Mouse (Mus musculus): ENCODE measurements at regions not wholly inside any gene's neighbourhood (a gene's known extent, or its start where the extent isn't known, plus 50 kb on each side); places are given as distances from the start of the nearest gene placed in this dataset.

GRCm38 (mm10) chr13:37619841-37620725, 158.1 kb upstream of the Rreb1 start:
- DNase-seq (ENCODE audit: low spot score) = no peak
- no peaks in the 10 kb centered on the region for H3K36me3 ChIP-seq (ENCODE audit: control insufficient read depth, insufficient read depth, low read length)
- H3K4me1 ChIP-seq (ENCODE audit: control insufficient read depth, insufficient read depth, low read length) = no peaks in the 10 kb centered on the region
- no peaks in the 10 kb centered on the region for H3K27me3 ChIP-seq (replicated peaks; ENCODE audit: control insufficient read depth, insufficient read depth, low read length)
- H3K4me2 ChIP-seq (ENCODE audit: low read length) = no peak overlapping the region
- no peaks in the 10 kb centered on the region for H3K9me3 ChIP-seq (replicated peaks; ENCODE audit: control insufficient read depth, low read length)
- ATAC-seq = 0 out of 2 replicates have a peak, but pooled peaks have one; percentile 26
- no peak overlapping the region for H3K9ac ChIP-seq (ENCODE audit: low read length)
- H3K27ac ChIP-seq (ENCODE audit: low read depth, low read length) = no peak overlapping the region
- no peak overlapping the region for H3K4me3 ChIP-seq (ENCODE audit: low read depth, low read length)
- WGBS = 69% methylated on average over 11 of the region's 11 CpGs

- 93% methylated on average over 5 of the region's 5 CpGs for WGBS
- no peak overlapping the region for H3K9ac ChIP-seq (ENCODE audit: low read length)
- no peaks in the 10 kb centered on the region for H3K9me3 ChIP-seq (replicated peaks; ENCODE audit: control insufficient read depth, low read length)
- no peaks in the 10 kb centered on the region for H3K36me3 ChIP-seq (ENCODE audit: control insufficient read depth, insufficient read depth, low read length)
- DNase-seq (ENCODE audit: low spot score) (no peak), ATAC-seq (no peak)
- H3K4me3 ChIP-seq (ENCODE audit: low read depth, low read length) = no peak overlapping the region
- no peaks in the 10 kb centered on the region for H3K4me1 ChIP-seq (ENCODE audit: control insufficient read depth, insufficient read depth, low read length)
- no peaks in the 10 kb centered on the region for H3K27me3 ChIP-seq (replicated peaks; ENCODE audit: control insufficient read depth, insufficient read depth, low read length)
- no peak overlapping the region for H3K4me2 ChIP-seq (ENCODE audit: low read length)
- no peak overlapping the region for H3K27ac ChIP-seq (ENCODE audit: low read depth, low read length)
Measured at GRCm38 (mm10) chr13:37621319-37622050, 156.7 kb upstream of the Rreb1 start.

- Histone ChIP-seq H3K36me3 (ENCODE audit: control insufficient read depth, insufficient read depth, low read length) (no peaks in the 10 kb centered on the region), H3K4me1 (ENCODE audit: control insufficient read depth, insufficient read depth, low read length) (no peaks in the 10 kb centered on the region), H3K9ac (ENCODE audit: low read length) (no peak overlapping the region), H3K4me3 (ENCODE audit: low read depth, low read length) (no peak overlapping the region), H3K9me3 (replicated peaks; ENCODE audit: control insufficient read depth, low read length) (no peaks in the 10 kb centered on the region), H3K4me2 (ENCODE audit: low read length) (no peak overlapping the region), H3K27me3 (replicated peaks; ENCODE audit: control insufficient read depth, insufficient read depth, low read length) (no peaks in the 10 kb centered on the region), H3K27ac (ENCODE audit: low read depth, low read length) (no peak overlapping the region)
- ATAC-seq (no peak), DNase-seq (ENCODE audit: low spot score) (no peak)
- WGBS = 74% methylated on average over 6 of the region's 6 CpGs
Measured at GRCm38 (mm10) chr13:37622366-37623088, 155.7 kb upstream of the Rreb1 start.

- 26% methylated on average over 1 of the region's 1 CpGs for WGBS
- H3K27me3 ChIP-seq (replicated peaks; ENCODE audit: control insufficient read depth, insufficient read depth, low read length) = no peaks in the 10 kb centered on the region
- no peak overlapping the region for H3K27ac ChIP-seq (ENCODE audit: low read depth, low read length)
- ATAC-seq (no peak), DNase-seq (ENCODE audit: low spot score) (no peak)
- no peak overlapping the region for H3K4me2 ChIP-seq (ENCODE audit: low read length)
- H3K4me1 ChIP-seq (ENCODE audit: control insufficient read depth, insufficient read depth, low read length) = no peaks in the 10 kb centered on the region
- H3K9me3 ChIP-seq (replicated peaks; ENCODE audit: control insufficient read depth, low read length) = no peaks in the 10 kb centered on the region
- no peak overlapping the region for H3K4me3 ChIP-seq (ENCODE audit: low read depth, low read length)
- H3K9ac ChIP-seq (ENCODE audit: low read length) = no peak overlapping the region
- H3K36me3 ChIP-seq (ENCODE audit: control insufficient read depth, insufficient read depth, low read length) = no peaks in the 10 kb centered on the region
Measured at GRCm38 (mm10) chr13:37624741-37625140, 153.5 kb upstream of the Rreb1 start.

GRCm38 (mm10) chr13:37625532-37626235, 152.5 kb upstream of the Rreb1 start:
- H3K36me3 ChIP-seq (ENCODE audit: control insufficient read depth, insufficient read depth, low read length) = no peaks in the 10 kb centered on the region
- H3K9ac ChIP-seq (ENCODE audit: low read length) = no peak overlapping the region
- no peak overlapping the region for H3K4me3 ChIP-seq (ENCODE audit: low read depth, low read length)
- H3K27ac ChIP-seq (ENCODE audit: low read depth, low read length) = no peak overlapping the region
- no peaks in the 10 kb centered on the region for H3K9me3 ChIP-seq (replicated peaks; ENCODE audit: control insufficient read depth, low read length)
- H3K4me1 ChIP-seq (ENCODE audit: control insufficient read depth, insufficient read depth, low read length) = no peaks in the 10 kb centered on the region
- DNase-seq (ENCODE audit: low spot score) = no peak
- WGBS = 88% methylated on average over 13 of the region's 13 CpGs
- no peaks in the 10 kb centered on the region for H3K27me3 ChIP-seq (replicated peaks; ENCODE audit: control insufficient read depth, insufficient read depth, low read length)
- no peak overlapping the region for H3K4me2 ChIP-seq (ENCODE audit: low read length)
- ATAC-seq = no peak

- no peak for ATAC-seq
- H3K4me1 ChIP-seq (ENCODE audit: control insufficient read depth, insufficient read depth, low read length) = no peaks in the 10 kb centered on the region
- H3K36me3 ChIP-seq (ENCODE audit: control insufficient read depth, insufficient read depth, low read length) = no peaks in the 10 kb centered on the region
- H3K4me2 ChIP-seq (ENCODE audit: low read length) = no peak overlapping the region
- H3K9me3 ChIP-seq (replicated peaks; ENCODE audit: control insufficient read depth, low read length) = no peaks in the 10 kb centered on the region
- DNase-seq (ENCODE audit: low spot score) = no peak
- H3K27me3 ChIP-seq (replicated peaks; ENCODE audit: control insufficient read depth, insufficient read depth, low read length) = no peaks in the 10 kb centered on the region
- no peak overlapping the region for H3K27ac ChIP-seq (ENCODE audit: low read depth, low read length)
- WGBS = 67% methylated on average over 16 of the region's 16 CpGs
- H3K9ac ChIP-seq (ENCODE audit: low read length) = no peak overlapping the region
- H3K4me3 ChIP-seq (ENCODE audit: low read depth, low read length) = no peak overlapping the region
Measured at GRCm38 (mm10) chr13:37628391-37629270, 149.6 kb upstream of the Rreb1 start.

- Histone ChIP-seq H3K4me3 (ENCODE audit: low read depth, low read length) (no peak overlapping the region), H3K9me3 (replicated peaks; ENCODE audit: control insufficient read depth, low read length) (no peaks in the 10 kb centered on the region), H3K9ac (ENCODE audit: low read length) (no peak overlapping the region), H3K27me3 (replicated peaks; ENCODE audit: control insufficient read depth, insufficient read depth, low read length) (no peaks in the 10 kb centered on the region), H3K4me2 (ENCODE audit: low read length) (no peak overlapping the region), H3K27ac (ENCODE audit: low read depth, low read length) (no peak overlapping the region), H3K36me3 (ENCODE audit: control insufficient read depth, insufficient read depth, low read length) (no peaks in the 10 kb centered on the region), H3K4me1 (ENCODE audit: control insufficient read depth, insufficient read depth, low read length) (no peaks in the 10 kb centered on the region)
- WGBS = 76% methylated on average over 6 of the region's 6 CpGs
- DNase-seq (ENCODE audit: low spot score) (no peak), ATAC-seq (no peak)
Measured at GRCm38 (mm10) chr13:37629271-37629899, 148.8 kb upstream of the Rreb1 start.
